ENCODE assay signal across 26 mouse cellular contexts in the genomic region with DNA sequence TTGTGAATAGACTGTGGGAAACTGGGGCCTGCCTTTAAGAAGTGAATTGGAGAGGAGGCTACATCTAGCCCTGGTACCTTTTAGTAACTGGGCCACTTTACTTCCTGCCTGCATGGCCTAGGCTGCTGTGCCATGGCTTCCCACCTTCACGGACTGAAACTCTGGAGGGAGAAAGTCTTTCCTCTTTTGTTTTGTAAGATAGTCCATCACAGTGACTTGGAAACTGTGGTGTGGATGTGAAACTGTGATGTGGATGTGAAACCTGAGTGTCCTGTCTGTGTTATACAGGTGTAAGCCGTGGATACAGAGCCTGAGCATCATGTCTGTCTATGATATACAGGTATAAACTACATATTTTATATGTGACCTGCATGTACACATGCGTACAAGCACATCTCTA. TPM values are rescaled to one million over a fixed set of nuclear protein-coding genes. Genes with fewer than 3 reads are reported as not detected.
"Had no signal": no experiment of that assay in that cellular context is flagged by ENCODE, and none has a peak within 500 bp of the region (broad histone marks: within the 10 kb centered on the region; RNA-seq: fewer than 3 reads in every experiment).

No protein-coding gene starts in this region.

- H3K27ac ChIP-seq: liver, embryonic 14.5 days; macrophage had no signal

- ATAC-seq: liver, postnatal 0 days; lung, postnatal 0 days had no signal

- H3K4me2 ChIP-seq: liver, embryonic 11.5 days; lung, embryonic 14.5 days; midbrain, embryonic 11.5 days had no signal

- DNase-seq: kidney, adult 11 months; kidney, adult 8-10 months; kidney, postnatal 14 days; kidney, postnatal 4 days; liver, postnatal 0 days; lung, embryonic 14.5 days; midbrain, embryonic 14.5 days; thymus, adult 2 months; thymus, postnatal 14 days; thymus, postnatal 4 days had no signal

- H3K9ac ChIP-seq: liver, embryonic 14.5 days; liver, postnatal 0 days; lung, embryonic 14.5 days had no signal

RNA-seq across cellular contexts. Expression of gene Gm21958, which starts 57.1 kb away (rescaled TPM):
- total RNA-seq: layer of hippocampus, adult 18-20 months; layer of hippocampus, postnatal 14 days; left cerebral cortex, adult 8-10 months; left cerebral cortex, postnatal 25 days; megakaryocyte-erythroid progenitor cell, adult 5-6 weeks; midbrain, postnatal 0 days had no signal
- polyA plus RNA-seq: kidney, embryonic 16.5 days; limb, embryonic 14.5 days; liver, embryonic 11.5 days; liver, embryonic 14.5 days; liver, postnatal 0 days; lung, postnatal 0 days; macrophage; midbrain, postnatal 0 days; small intestine, adult 2 months; spleen, adult 2 months; testis, adult 2 months; thymus, adult 2 months had no signal
